Mouse (Mus musculus): Measurements from ENCODE around the gene Usp49.
A peak's percentile ranks its signal among the peaks of the same experiment; 100 is the strongest.
"Not testable (repeated sequence)": the region's sequence is repeated elsewhere in the genome, so short reads cannot be mapped to it uniquely, and the experiment has no call there.

Usp49 gene

DNA sequence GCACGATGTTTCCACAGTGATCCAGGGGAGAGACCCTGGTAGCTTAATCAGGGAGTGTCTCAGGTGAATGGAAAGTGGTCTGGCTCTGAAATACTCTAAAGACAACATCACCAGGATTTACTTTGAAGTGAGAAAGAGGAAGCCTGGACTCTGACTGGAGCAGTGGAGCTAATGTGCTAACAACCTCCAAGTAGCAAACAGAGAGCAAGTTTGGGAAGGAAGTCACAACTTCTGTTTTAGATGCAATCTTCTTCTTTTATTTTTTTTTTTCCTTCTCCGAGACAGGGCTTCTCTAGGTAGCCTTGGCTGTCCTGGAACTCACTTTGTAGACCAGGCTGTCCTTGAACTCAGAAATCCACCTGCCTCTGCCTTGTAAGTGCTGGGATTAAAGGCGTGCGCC, 21.3 kb upstream of the Usp49 start:
- no peak for DNase-seq (ENCODE audit: low read depth, low spot score)

DNA sequence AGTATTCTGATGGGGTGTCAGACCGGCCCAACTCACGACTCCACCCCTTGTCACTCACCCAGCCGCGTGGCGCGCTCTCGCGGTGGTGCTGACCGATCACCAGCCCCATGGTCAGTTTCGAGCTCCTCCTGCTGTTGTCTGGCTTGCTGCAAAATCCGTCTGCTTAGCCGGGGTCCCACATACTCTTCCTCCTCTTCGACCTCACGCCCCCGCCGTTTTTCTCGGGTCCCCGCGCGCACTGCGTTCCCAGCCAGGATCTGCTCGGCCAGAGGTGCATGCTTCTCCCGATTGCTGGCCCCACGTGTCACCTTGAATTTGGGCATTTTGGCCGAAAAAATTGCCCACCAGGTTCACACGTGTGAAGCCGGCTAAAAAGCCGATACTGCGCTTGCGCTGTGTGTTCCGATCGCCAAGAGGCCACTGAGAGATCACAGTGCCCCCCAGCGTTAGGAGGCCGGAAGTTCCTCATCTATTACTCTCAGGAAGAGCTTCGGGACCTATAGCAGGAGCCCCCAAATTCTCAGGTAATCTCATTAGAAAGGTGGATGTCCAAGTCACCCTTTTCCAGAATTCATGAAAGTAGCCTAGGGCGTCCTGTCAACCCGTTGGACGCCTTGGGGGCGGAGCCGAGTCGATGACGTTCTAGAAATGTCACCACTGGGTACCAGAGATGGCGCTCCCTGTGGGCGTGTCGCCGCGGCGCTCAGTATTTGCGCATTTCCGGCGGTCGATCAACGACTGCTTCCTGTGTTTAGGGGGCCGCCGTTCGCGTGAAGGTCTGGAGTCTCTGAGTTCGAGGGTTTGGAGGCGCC, 19.4 kb upstream of the Usp49 start, which contains the start of the genes Bysl, Med20 and Gm20517:
Bysl (minus strand) TSS at position 644 of the 812 bp plus-strand sequence.
Med20 (plus strand) TSS at position 734 of the 812 bp plus-strand sequence.
Gm20517 (plus strand) TSS at position 741 of the 812 bp plus-strand sequence.
- DNase-seq (ENCODE audit: low read depth, low spot score): peak; percentile 96

DNA sequence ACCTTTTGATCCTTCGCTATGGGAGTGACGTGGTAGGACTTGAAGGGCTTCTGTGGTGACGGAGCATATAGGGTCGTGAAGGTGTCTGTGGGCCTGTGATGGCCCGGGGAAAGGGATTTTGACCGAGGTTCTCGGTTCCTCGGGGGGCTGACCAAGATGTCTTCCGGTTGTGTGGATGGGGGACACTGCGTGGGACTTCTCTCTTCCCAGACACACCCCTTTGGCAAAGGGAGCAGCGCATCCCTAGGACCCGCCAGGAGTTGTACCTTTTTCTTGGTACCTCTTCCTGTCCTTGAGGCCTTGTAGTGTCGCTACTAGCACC, 18.9 kb upstream of the Usp49 start:
- no peak for DNase-seq (ENCODE audit: low read depth, low spot score)

DNA sequence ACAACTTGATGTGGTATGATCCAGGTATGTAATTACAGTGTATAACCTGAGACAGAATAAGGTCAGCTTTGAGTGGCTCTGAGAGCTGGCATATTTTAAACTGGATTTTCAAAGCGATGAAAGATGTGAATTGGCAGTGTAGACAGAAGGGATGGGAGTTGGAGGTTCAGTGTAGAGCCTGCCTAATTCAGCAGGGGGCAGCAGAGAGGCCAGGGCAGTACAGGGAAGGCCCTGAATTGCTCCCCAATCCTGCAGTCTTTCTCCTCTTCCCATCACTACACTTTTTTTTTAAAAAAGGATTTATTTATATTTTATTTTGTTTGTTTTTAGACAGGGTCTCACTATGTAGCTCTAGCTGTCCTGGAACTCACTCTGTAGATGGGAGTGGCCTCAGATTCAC, 16.5 kb upstream of the Usp49 start:
- peak; percentile 64 for DNase-seq (ENCODE audit: low read depth, low spot score)

DNA sequence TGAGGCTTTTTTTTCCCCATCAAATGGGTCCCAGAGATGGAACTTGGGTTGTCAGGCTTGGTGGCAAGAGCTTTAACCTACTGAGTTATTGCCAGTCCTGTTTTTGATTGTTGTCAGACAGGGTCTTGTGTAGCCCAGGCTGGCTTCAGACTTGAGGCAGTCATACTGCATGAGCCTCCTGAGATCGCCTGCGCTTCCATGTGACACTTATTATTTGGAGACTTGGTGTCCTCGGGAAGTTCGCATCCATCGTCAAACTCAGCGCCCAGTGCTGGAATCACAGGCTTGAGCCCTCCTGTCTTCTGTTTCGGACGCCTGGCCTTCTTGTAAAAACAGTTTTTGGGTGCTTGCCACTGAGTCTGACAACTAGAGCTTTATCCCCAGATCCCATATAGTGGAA, 14.4 kb upstream of the Usp49 start:
- DNase-seq (ENCODE audit: low read depth, low spot score): no peak

DNA sequence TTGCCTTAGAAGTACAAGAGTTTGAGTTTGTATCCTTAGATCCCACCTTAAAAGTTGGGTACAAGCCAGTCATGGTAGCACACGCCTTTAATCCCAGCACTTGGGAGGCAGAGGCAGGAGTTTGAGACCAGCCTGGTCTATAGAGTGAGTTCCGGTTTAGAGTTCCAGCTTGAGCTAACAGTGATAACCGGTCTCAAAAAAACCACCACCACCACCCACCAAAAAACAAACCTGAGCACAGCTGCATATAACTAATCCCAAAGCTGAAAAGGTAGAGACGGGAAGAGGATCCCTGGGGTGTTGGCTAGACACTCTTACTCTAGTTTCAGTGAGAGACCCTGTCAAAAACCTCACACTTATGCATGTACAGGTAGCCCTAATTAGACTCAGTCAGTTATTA, 13.8 kb upstream of the Usp49 start:
- DNase-seq (ENCODE audit: low read depth, low spot score): no peak

DNA sequence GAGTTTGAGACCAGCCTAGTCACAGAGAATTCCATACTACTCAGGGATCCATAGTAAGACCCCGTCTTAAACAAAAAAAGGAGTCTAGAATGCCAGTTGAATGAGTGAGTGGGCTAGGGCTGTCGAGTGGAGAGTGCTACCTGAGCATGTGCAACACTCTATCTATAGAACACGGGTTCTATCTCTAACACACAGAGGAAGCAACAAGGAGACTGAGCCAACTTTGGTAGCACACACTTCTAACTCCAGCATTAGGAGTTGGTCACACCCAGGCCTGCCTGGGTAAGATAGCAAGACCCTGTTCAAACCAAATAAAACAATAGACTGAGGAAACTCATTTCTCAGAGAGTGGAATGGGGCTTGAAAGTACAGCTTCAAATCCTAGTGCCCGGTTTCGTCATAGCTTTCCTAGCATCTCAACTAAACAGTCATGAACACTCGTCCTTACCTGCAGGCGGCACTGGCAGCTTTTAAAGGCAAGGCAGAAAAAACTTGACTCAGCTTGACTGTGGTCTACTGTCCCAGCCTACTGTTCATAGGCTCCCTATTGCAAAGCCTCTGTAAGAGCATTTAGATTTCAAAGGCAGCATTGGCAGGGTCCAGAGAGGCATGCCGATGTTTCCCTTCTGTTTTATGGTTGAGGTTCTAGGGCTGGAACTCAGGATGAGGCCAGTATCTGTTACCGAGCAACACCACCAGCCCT, 12.7 kb upstream of the Usp49 start:
- no peak for DNase-seq (ENCODE audit: low read depth, low spot score)

DNA sequence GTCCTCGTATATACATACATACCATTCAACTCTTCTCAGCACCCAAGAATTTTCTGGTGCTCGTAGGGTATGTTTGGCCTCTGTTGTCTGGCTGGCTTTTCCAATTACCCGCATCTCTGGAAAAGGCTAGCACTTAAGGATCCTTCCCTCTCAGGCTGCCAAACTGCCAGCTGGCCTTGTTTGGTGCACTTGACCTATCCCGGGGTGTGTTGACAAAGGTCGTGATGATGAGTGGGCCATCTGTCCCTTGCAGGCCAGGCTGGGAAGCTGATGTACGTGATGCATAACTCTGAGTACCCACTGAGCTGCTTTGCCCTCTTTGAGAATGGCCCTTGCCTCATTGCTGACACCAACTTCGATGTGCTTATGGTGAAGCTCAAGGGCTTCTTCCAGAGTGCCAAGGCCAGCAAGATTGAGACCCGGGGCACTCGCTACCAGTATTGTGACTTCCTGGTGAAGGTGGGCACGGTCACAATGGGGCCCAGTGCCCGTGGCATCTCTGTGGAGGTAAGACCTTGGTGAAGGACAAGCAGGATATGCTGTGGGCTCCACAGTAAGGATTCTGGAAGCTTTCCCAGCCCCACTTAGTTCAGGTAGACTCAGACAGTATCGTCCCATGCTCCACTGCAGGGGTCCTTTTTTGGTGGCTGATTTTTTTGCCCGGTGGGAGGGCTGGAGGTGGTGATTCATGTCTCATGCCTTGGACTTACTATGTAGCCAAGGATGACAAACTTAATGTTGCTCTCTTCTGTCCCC, 11.8 kb upstream of the Usp49 start:
- DNase-seq (ENCODE audit: low read depth, low spot score): no peak

DNA sequence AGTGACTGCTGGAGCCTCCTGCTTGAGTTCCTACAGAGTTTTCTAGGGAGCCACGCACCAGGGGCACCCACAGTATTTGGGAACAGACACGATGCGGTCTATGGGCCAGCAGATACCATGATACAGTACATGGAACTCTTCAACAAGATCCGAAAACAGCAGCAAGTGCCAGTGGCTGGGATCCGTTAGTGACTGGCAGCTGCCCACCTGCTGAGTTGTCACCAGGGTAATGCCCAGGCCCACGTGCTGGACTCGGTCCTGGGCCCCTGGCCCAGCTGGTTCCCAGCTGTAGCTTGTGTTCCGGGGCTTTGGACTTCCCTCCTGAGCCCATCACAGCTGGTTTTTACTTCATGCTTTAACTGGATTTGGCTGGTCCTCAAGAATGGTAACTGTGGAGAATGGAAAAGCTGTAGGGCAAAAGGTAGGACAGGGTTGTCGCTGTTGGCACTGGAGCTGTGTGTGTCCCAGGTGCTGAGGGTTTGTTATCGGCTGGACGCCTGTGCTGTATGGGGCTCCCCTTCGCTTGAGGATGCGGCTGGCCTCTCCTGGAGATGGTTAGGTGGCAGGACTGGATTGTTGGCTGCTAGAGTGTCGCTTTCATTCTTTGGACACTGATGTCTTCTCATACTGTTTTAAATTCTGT, 7.5 kb upstream of the Usp49 start:
- no peak for DNase-seq (ENCODE audit: low read depth, low spot score)

DNA sequence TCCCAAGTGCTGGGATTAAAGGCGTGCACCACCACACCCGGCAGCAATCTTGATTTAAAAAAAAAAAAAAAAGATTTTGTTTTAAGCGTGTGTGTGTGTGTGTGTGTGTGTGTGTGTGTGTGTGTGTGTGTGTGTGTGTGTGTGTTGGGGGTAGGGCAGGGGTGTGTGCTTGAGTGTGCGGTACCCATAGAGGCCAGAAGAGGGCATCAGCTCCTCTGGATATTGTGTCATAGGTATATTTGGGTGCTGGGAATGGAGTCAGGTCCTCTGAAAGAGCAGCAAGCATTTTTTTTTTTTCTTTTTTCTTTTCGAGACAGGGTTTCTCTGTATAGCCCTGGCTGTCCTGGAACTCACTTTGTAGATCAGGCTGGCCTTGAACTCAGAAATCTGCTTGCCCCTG, 5.9 kb upstream of the Usp49 start:
- DNase-seq (ENCODE audit: low read depth, low spot score): not testable (repeated sequence)

DNA sequence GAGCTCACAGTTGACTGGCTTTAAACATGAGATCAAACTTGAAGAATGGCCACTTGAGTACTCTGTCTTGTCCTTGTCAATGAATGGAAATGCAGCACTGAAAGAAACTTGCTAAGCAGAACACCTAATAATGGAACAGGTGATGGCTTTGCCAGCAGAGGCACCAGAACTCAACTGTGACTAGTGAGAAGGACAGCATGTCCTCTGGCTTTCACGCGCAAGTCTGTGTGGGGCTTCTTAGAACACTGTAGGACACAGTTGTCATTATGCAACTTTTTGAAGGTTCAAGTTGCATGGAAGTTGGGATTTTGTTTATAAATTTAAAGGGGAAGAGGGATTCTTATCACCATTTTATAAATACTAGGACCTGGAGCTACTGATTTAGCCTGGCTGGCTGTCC, 5.4 kb upstream of the Usp49 start:
- DNase-seq (ENCODE audit: low read depth, low spot score): no peak

DNA sequence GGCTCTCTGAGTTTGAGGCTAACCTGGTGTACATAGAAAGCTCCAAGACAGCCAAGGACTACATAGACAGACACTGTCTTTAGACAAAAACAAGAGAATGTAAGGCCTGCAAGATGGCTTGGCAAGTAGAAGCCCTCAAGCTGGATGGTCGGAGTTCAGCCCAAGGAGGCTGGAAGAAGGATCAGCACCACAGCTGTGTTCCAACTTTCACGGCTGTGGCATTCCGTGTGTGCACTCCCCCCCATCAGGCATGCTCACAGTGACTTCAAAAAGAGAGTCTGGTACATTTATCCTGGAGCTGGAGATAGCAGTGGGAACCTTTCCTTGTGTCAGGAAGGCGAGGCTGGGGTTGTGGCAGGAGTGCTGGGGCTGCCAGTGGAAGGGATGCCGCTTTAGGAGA, 4.5 kb upstream of the Usp49 start:
- DNase-seq (ENCODE audit: low read depth, low spot score): no peak

DNA sequence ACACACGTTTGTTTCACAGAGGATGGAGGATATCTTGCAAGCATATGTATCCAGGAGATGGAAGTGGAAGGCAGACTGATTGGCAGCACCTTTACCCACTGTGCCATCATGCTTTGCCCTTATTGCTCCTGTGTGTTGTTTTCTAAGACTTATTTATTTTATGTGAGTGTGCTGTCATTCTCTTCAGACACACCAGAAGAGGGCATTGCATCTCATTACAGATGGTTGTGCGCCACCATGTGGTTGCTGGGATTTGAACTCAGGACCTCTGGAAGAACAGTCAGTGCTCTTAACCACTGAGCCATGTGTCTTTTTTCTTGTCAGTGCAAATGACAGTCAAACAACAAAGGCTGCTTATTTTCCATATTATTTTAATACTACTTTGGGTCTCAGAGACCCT, 2.7 kb upstream of the Usp49 start:
- no peak for DNase-seq (ENCODE audit: low read depth, low spot score)

DNA sequence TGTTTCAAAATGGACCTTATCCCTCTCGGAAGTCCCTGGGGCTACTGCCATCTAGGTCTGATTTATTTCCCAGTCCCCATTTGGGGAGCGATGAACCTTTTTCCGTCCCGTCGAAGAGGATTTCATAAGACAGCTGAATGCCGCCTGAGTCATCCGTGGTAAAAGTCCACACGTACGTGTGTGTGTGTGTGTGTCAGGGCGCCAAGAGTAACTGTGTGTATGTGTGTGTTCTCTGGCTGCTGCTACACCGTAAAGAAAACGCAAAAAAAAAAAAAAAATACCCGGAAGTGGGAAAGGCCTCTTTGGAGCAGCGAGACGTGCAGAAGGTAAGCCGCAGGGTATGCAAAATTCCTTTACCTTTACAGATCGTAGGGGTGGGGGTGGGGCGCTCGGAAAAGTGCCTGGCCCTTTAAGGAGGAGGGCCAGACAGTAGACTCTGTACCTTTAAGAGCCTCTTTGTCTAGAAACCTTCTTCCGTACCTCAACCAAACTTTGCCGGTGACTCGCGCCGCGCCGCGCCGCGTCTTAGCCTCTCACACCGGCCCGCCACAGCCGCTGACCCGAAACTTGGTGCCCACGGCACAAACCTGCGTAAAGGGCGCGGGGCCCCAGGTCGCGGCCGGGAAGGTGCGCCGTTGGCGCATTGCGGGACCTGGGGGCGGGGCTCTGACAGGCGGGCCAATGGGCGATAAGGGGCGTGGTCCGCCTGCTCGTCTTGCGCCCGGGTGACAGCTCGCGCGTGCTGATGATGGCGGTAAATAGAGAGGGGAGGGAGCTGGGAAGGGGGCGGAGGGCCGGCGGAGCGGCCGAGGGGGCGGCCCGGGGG, 1.4 kb upstream of the Usp49 start:
- DNase-seq (ENCODE audit: low read depth, low spot score): peak; percentile 92

DNA sequence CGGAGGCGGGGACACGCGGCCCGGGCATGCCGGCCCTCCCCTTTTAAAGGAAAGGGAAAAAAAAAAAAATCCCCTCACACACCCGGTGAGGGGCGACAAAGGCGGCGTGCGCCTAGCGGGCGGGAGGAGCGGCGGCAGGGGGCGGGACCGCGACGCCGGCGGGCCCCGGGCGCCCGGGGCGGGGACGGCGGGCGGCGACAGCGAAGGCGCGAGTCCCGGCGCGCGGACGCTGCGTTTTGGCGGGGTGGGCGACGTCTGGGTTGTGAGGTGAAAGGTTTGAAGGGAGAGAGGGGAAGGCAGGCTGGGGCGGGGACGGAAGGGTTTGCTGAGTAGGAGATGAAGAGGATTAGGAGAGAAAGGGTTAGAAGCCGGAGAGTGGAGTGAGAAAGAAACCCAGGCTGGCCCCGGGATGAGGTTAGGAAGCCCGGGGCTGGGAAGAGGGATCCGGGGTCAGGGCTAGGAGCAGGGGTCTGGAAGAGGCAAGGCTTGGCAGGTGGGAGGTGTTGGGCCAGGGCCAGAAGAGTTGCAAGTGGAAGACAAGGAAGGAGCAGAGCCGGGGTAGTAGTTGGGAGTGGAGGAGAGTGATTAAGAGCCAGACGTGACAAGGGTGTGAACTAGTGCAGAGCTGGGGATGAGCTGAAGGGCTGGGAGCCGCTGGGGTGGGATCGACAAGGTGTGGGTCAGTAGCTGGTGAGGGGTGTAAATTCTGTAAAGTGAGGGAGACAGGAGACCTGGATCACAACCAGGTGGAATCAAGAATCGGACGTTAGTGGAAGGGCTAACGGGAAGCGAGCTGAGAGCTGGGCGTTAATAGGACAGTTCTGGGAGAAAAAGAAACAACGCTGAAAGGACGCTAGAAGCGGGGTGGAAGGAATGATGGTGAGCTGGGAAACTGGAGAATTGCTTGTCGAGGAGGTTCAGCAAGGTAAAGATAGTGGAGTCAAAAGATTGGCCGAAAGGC, 493 bp upstream of the Usp49 start:
- DNase-seq (ENCODE audit: low read depth, low spot score): peak; percentile 50

DNA sequence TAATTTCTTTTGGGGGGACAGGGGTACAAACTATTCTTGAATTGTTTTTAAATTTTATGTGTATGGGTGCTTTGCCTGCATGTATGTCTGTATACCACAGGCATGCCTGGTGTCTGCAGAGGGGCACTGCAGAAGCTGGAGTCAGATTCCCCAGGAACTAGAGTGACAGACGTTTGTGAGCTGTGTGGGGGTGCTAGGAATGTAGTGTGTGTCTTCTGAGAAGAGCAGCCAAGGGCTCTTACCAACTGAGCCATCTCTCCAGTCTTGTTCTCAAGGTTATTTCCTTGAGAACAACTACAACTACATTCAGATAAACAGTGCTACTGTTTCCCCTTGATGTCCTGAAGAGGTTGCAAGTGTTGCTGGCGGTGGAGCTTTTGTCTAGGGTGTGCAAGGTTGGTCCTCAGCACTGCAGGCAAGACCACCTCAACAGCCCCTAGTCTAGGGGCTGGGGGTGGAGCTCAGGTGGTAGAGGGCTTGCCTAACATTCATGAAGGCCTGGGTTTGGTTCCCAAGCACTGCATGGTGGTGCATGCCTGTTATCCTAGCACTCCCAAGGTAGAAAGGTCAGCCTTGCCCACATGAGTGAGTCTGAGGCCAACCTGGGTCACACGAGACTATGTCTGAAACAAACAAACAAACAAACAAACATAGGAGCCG, 1.8 kb downstream of the Usp49 start:
- DNase-seq (ENCODE audit: low read depth, low spot score): no peak

DNA sequence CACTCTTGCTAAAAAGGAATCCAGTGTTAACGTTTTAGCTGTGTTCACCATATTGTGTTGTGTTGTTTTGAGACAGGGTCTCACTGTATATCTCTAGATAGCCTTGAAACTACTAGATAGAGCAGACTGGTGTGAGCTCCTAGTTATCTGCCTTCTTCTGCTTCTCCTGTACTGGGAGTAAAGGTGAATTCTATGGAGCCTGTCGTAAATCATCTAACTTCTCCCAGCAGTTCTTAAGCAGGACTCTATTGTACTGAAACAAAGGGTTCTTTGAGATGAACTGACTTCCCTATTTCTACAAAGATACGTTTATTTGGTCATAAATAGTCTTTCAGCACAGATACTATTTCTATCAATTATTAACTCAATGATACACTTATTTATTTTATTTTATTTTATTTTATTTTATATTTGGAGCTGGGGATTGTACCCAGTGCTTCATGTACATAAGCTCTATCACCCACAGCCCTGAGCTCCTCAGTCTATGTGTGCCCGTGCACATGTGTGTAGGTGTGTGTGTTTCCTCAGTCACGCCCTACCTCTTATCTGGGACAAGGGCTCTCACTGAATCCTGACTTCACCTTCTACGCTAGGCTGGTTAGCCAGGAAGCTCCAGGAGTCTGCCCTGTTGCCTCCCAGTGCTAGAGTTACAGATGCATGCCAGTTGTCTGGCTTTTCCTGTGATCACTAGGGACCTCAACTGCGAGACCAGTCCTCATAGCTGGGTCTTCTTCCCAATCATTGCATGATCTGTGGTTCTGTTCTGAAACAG, 3.7 kb downstream of the Usp49 start:
- no peak for DNase-seq (ENCODE audit: low read depth, low spot score)

DNA sequence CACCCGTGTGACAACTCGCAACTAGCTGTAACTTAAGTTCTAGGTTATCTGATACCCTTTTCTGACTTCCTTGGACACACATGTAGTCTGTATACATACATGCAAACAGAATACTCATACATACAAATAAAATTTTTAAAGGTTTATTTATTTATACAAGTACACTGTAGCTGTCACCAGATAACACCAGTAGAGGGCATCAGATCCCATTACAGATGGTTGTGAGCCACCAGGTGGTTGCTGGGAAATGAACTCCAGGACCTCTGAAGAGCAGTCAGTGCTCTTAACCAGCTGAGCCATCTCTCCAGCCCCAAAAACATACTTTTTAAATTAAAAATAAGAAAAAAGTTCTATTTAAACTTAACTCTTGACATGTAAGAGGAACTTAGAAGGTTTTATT, 12.5 kb downstream of the Usp49 start:
- peak; percentile 35 for DNase-seq (ENCODE audit: low read depth, low spot score)

DNA sequence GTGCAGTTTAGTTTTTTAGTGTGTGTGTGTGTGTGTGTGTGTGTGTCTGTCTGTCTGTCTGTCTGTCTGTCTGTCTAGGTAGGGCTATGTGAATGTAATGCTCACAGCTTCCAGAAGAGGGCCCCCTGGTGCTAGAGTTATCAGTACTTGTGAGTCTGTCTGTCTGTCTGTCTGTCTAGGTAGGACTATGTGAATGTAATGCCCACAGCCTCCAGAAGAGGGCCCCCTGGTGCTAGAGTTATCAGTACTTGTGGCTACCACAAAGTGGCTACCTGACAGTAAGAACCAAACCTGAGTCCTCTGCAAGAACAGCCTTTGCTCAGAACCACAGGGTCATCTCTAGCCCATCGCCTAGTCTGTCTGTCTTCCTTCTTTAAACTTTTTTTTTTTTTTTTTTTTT, 16.2 kb downstream of the Usp49 start:
- DNase-seq (ENCODE audit: low read depth, low spot score): peak; percentile 78

Measured in 3T3-L1 (cell line).